Mouse (Mus musculus) G1E (cell line): ENCODE results near the gene Ubap2. TPM values are rescaled to one million over a fixed set of nuclear protein-coding genes. Genes with fewer than 3 reads are reported as not detected.

Source experiments
- ATAC-seq: 2 replicates; pipeline ENCODE4 v1.8.0; 2016; ENCODE audit warnings: mild to moderate bottlenecking; ENCODE audit not compliant: insufficient number of reproducible peaks, poor library complexity, low FRiP score, severe bottlenecking; ENCODE audit errors: extremely low read depth
- DNase-seq: peaks from one replicate; pipeline ENCODE4 v3.0.0; 2012; ENCODE audit warnings: low spot score
- H3K27me3 ChIP-seq: 2 replicates; pipeline ENCODE4 v1.6.1; 2012; ENCODE audit warnings: mild to moderate bottlenecking, low read length, inconsistent platforms; ENCODE audit not compliant: insufficient read depth
- H3K36me3 ChIP-seq: replicated peaks from 2 replicates; pipeline ENCODE3; 2012; ENCODE audit warnings: mild to moderate bottlenecking, inconsistent platforms
- H3K4me1 ChIP-seq: 2 replicates; pipeline ENCODE4 v1.6.1; 2012; ENCODE audit warnings: low read depth, low read length, inconsistent platforms, mixed read lengths; ENCODE audit not compliant: insufficient read depth
- H3K4me3 ChIP-seq: 2 replicates; pipeline ENCODE4 v1.5.1; 2012; ENCODE audit warnings: low read depth, mild to moderate bottlenecking, inconsistent platforms, low read length, moderate library complexity, mixed read lengths
- H3K9me3 ChIP-seq: replicated peaks from 2 replicates; pipeline ENCODE4 v1.6.1; 2012; ENCODE audit warnings: inconsistent platforms
- CTCF ChIP-seq: IDR thresholded peaks from 2 replicates; pipeline ENCODE4 v1.5.1; 2012; ENCODE audit warnings: low read depth, low read length, inconsistent platforms, mixed read lengths
- GATA1 ChIP-seq: IDR thresholded peaks from 2 replicates; pipeline ENCODE4 v1.6.1; 2012; ENCODE audit warnings: borderline replicate concordance, low read length, inconsistent platforms, mixed read lengths
- GATA2 ChIP-seq: IDR thresholded peaks from 2 replicates; pipeline ENCODE4 v1.6.1; 2012; ENCODE audit warnings: low read depth, low read length, inconsistent platforms, borderline replicate concordance
- POLR2AphosphoS5 ChIP-seq: IDR thresholded peaks from 2 replicates; pipeline ENCODE4 v1.6.1; 2012; ENCODE audit warnings: low read depth, low read length, inconsistent platforms; ENCODE audit not compliant: insufficient replicate concordance
- TAL1 ChIP-seq: conservative IDR thresholded peaks from 2 replicates; pipeline ENCODE4 v1.6.1; 2012; ENCODE audit warnings: low read depth, low read length, inconsistent platforms, mixed read lengths
- polyA plus RNA-seq: library from polyadenylated mRNA; stranded (reverse); fragments of >175 nt; gene quantifications from 2 replicates; pipeline ENCODE4 v1.2.3, GENCODE M21; 2012
- total RNA-seq, 2 experiments: library from RNA; stranded (forward) in 1 of 2; stranded (reverse) in 1 of 2; fragments of 200-1000 nt in 1 of 2; fragments of >200 nt in 1 of 2; fragmentation: Nextera tagmentation in 1 of 2; gene quantifications; 2 replicates each; pipeline ENCODE4 v1.2.3; 2014 to 2017

Ubap2 gene
- total and polyA plus RNA-seq, 3 experiments = 14.3 to 552 (median 116) TPM

- DNase-seq (no peak), ATAC-seq (no peak)
- no peaks in the 10 kb centered on the region for H3K9me3 ChIP-seq
- no peak for TF ChIP-seq GATA1
- no peak for TF ChIP-seq TAL1
- TF ChIP-seq GATA2 = no peak
- TF ChIP-seq POLR2AphosphoS5 = no peak
- TF ChIP-seq CTCF = no peak
- no peaks in the 10 kb centered on the region for H3K27me3 ChIP-seq
- peaks cover 3% of the 10 kb centered on the region; the same call in 1 of the 2 replicates for H3K4me1 ChIP-seq
- H3K36me3 ChIP-seq = peaks cover 98% of the 10 kb centered on the region
- no peak overlapping the region for H3K4me3 ChIP-seq
Observed at GRCm38 (mm10) chr4:41205751-41206150, 69.2 kb downstream of the Ubap2 start.

GRCm38 (mm10) chr4:41202135-41202534, 72.8 kb downstream of the Ubap2 start:
- TF ChIP-seq GATA2 (no peak), POLR2AphosphoS5 (no peak), TAL1 (no peak), CTCF (no peak), GATA1 (no peak)
- DNase-seq (no peak), ATAC-seq (no peak)
- Histone ChIP-seq H3K4me3 (no peak overlapping the region), H3K27me3 (no peaks in the 10 kb centered on the region), H3K9me3 (no peaks in the 10 kb centered on the region), H3K36me3 (peaks cover 98% of the 10 kb centered on the region), H3K4me1 (peaks cover 3% of the 10 kb centered on the region; the same call in 1 of the 2 replicates)

GRCm38 (mm10) chr4:41196861-41197610, 77.9 kb downstream of the Ubap2 start:
- DNase-seq = no peak
- peaks cover 19% of the 10 kb centered on the region for H3K4me1 ChIP-seq
- no peak overlapping the region for H3K4me3 ChIP-seq
- ATAC-seq = no peak
- TF ChIP-seq CTCF (no peak), TAL1 (no peak), POLR2AphosphoS5 (no peak), GATA2 (no peak), GATA1 (no peak)
- H3K36me3 ChIP-seq = peaks cover 100% of the 10 kb centered on the region
- H3K27me3 ChIP-seq = no peaks in the 10 kb centered on the region
- no peaks in the 10 kb centered on the region for H3K9me3 ChIP-seq

- TF ChIP-seq CTCF (no peak), GATA1 (no peak), TAL1 (no peak), POLR2AphosphoS5 (no peak), GATA2 (no peak)
- Histone ChIP-seq H3K9me3 (no peaks in the 10 kb centered on the region), H3K4me3 (no peak overlapping the region), H3K27me3 (no peaks in the 10 kb centered on the region), H3K4me1 (peaks cover 23% of the 10 kb centered on the region), H3K36me3 (peaks cover 98% of the 10 kb centered on the region)
- DNase-seq (no peak), ATAC-seq (no peak)
Observed at GRCm38 (mm10) chr4:41195328-41195727, 79.6 kb downstream of the Ubap2 start.

GRCm38 (mm10) chr4:41192544-41193512, 82.1 kb downstream of the Ubap2 start:
- ATAC-seq (no peak; the same call in 1 of the 2 replicates), DNase-seq (no peak)
- Histone ChIP-seq H3K4me1 (peaks cover 23% of the 10 kb centered on the region), H3K36me3 (peaks cover 98% of the 10 kb centered on the region), H3K27me3 (no peaks in the 10 kb centered on the region), H3K9me3 (no peaks in the 10 kb centered on the region), H3K4me3 (no peak overlapping the region)
- TF ChIP-seq TAL1 = no peak
- TF ChIP-seq GATA2 = no peak
- TF ChIP-seq CTCF = no peak
- TF ChIP-seq POLR2AphosphoS5 = no peak
- TF ChIP-seq GATA1 = no peak

- no peak for DNase-seq
- TF ChIP-seq GATA2 (no peak), POLR2AphosphoS5 (no peak), TAL1 (no peak), CTCF (no peak), GATA1 (no peak)
- Histone ChIP-seq H3K4me3 (no peak overlapping the region), H3K36me3 (peaks cover 96% of the 10 kb centered on the region), H3K9me3 (no peaks in the 10 kb centered on the region), H3K4me1 (peaks cover 23% of the 10 kb centered on the region), H3K27me3 (no peaks in the 10 kb centered on the region)
- no peak for ATAC-seq
Observed at GRCm38 (mm10) chr4:41189809-41190208, 85.1 kb downstream of the Ubap2 start.
